Mouse (Mus musculus) cortical plate, adult 2 months (tissue): ENCODE results near the gene Mblac2.

ENCODE experiments used
- CTCF ChIP-seq: fragments of 200-500 bp; IDR thresholded peaks from 2 replicates; pipeline ENCODE4 v1.5.1; 2011; ENCODE audit warnings: mild to moderate bottlenecking, control low read depth, low read length; ENCODE audit not compliant: insufficient read depth; ENCODE audit errors: extremely low read depth
- POLR2A ChIP-seq: fragments of 200-500 bp; IDR thresholded peaks from 2 replicates; pipeline ENCODE4 v1.6.1; 2011; ENCODE audit warnings: mild to moderate bottlenecking, low read length, control low read depth; ENCODE audit not compliant: insufficient read depth; ENCODE audit errors: extremely low read depth

DNA sequence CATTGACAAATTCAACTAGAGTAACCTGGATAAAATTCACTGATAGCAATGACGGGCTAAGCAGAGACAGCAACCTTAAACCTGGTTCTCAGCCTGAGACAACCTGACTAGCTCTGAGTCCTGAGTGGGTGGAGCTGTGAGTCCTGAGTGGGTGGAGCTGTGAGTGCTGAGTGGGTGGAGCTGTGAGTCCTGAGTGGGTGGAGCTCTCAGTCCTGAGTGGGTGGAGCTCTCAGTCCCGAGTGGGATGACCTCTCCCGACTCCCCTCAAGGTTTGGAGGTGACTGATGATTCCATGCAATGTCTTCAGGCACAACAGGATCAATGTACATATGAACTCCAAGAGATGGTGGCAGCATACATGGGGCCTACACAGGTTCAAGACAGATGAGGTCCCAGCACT, 21.6 kb upstream of the Mblac2 start:
- TF ChIP-seq CTCF (no peak), POLR2A (no peak)
